Mouse (Mus musculus): ENCODE results near the gene Lsg1.

The Lsg1 gene

DNA sequence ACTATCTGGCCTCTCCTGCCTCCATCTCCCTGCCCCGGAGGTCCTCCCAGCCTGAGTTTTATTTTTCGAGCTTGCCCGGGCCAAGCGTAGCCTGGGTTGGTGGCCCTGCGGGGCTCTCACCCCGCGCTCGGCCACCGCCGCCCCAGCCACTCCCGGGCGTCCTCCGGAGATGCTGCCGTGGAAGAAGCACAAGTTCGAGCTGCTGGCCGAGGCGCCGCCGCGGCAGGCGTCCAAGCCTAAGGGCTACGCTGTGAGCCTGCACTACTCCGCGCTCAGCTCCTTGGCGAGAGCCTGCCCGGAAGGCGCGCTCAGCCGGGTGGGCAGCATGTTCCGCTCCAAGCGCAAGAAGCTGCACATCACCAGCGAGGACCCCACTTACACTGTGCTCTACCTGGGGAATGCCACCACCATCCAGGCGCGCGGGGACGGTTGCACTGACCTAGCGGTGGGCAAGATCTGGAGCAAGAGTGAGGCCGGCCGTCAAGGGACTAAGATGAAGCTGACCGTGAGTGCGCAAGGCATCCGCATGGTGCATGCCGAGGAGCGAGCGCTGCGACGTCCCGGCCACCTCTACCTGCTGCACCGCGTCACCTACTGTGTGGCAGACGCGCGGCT, 13.1 kb upstream of the Lsg1 start:
- peak; percentile 84 for DNase-seq

DNA sequence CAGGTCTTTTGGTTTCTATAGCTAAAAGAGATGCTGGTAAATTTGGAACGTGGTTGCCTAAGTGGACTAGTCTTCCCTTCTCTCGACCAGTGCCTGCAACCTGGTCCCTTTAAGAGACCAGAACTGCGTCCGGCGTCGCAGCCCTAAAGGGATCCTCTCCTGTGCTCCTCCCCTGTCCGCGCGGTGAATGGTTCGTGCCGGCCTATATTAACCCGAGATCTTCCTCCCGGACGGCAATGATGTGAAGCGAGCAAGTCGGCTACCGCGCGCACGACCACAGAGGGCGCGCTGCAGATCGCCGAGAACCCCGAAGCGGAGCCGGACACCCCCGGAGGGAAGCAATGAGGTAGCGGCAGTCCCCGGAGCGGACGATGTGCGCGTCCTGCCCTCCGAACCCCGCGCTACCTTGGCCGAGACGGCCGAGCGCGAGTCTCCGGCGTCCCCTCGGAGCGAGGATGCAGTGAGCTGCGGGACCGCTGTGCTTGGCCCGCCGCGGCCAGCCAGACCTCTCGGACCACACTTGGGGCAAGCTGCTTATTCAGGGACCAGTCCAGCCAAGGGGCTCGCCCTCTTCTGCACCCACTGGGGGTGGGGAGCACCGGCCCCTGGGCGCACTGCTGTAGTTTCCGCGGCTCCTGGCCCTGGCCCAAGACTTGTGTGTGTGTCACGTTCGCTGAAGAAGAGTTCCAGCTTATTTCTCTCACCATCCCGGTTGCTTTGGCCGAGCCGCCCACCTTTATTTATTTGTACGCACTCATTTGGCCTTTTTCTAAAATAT, 12.3 kb upstream of the Lsg1 start, which contains the start of gene Fam43a:
TSS of gene Fam43a (plus strand) at position 233 of the 778 bp plus-strand sequence.
- DNase-seq: peak; percentile 95 to 96

DNA sequence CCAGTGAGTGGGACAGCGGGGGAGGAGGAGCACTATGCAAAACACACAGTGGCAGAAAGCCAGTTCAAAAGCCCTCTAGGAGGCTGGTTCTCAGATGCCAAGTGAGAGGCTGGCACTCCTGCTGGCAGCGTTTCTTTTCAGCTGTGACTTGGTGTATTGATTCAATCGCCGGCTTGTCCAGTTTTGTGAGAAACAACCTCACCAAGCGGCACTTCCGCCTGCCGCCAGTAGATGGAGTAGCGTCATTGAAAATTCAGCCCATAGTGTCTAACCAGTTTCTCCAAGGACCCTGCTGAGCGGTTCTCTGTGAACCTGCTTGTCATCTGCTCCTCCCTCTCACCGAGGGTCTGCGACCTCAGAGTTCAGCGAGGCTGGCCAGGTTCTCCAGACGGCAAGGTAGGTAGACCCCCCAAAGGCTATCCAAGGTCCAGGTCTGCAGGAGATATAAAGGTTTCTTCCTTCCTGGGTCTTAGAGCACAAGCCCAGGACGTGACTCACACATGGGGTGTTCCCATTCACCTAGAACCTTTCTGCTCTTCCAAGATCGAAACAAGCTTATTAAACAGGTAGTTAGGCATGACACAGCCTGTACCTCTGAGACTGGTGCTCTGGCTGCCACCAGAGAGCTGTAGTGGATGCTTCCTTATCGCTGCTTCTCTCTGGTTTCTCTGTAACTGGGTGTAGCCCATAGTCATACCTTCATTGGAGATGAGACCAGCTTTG, 9.7 kb upstream of the Lsg1 start:
- peak; percentile 95 to 97 for DNase-seq

DNA sequence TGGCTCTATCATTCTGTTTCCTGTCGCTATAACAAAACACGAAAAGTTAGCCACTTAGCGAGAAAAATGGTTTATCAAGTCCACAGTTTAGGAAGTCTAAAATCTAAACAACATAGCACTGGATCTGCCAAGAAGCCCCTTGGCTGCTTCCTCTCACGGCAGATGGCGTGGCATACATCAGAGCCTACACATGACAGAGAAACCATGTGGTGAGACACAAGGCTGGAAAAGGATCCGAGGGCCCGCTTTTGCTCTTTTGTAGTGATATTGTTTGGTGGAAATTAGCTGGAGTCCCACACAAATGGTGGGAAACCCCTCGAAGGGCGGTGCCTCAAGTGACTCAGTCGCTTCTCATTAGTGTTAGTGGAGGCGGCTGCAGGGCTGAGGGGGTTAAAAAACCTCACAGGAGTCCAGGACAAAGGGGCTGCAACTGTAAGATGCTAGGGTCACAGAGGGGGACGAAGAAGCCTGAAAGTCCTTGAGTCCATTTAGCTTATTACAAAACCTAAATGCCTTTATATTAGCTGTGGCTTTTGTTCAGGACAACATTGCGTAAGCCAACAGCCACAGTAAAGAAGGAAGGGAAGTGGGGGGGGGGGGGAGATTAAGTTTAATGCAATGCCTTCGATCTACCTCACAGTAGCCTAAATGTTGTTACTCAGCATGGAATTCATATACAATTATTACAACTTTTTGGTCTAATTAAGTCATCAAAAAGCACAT, 8.6 kb upstream of the Lsg1 start:
- DNase-seq: peak; percentile 29 to 44

DNA sequence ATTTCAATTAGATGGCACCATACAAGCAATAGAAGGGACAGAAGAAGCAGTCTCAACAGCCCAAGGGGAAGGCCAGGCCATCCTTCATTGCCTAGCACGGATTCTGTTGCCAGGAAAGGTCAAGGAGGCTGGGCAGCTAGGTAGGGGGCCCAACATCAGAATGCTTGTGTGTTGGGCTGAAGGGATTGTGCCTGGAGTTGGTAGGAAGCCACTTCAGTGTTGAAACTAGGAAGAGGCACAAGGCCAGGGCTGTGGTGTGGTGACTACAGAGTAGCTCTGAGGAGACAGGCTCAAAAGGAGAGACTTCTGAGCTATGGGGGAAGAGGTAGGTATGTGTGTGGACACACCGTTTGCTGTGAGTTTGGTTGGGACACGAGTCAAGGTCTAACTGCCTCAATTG, 8.0 kb upstream of the Lsg1 start:
- no peak for DNase-seq

DNA sequence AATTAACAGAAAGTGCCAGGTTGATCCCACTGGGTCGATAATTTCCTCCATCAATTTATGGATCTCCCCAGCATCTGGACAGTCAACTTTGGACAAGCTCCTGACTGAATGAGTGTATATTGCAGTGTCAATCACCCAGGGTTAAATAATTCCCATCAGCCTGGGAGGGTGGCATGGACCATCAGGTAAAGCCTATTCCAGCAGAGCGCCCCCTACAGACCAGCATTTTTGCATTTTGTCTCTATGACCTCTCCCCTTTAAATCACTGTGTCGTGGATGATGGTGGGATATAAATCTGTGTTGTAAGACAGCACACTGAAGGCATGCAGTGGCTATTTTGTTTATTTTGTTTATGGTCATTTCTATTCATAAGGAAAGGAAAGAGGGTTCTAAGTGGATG, 4.6 kb upstream of the Lsg1 start:
- DNase-seq: no peak

DNA sequence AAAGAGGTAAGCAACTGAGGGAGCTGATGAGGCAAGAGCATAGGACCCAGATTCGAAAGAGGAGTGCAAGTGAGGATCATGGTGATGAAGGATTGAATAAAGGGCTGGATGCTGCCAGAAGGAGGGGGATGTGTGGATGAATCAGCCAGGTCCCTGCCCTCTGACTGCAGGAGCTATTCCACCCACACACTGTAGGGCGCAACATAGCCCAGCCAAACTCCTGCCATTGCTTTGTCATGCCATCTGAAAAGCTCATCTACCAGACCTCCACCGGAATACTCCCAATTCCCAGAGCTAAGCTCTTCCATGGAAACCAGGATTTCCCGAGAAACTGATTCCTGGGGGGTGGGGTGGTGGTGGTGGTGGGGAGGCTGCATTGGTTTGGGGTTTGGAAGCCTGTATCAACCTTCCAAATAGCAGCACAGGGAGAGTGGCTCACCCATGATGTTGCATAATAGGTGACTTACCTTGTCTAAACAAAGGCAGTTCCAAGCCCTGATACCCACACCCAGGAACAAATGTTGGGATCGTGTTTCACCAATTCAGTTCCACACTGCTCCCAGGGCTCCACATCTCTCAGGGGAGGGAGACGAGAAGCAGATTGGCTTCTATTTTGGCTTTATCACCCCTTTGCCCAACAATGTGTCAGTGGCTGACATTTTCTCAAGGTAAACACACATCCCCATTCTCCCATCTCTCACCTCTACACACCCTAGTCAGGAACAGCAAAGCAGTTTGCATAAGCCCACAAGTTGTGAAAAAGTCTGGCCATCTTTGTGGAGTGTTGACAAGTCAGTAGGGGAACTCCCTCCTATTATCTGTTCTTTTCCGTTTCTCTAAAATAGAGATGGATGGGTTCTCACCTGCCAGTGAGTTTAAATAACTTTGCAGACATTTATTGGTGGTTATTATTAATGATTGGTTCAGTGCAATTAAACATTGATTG, 3.1 kb upstream of the Lsg1 start:
- no peak for DNase-seq

DNA sequence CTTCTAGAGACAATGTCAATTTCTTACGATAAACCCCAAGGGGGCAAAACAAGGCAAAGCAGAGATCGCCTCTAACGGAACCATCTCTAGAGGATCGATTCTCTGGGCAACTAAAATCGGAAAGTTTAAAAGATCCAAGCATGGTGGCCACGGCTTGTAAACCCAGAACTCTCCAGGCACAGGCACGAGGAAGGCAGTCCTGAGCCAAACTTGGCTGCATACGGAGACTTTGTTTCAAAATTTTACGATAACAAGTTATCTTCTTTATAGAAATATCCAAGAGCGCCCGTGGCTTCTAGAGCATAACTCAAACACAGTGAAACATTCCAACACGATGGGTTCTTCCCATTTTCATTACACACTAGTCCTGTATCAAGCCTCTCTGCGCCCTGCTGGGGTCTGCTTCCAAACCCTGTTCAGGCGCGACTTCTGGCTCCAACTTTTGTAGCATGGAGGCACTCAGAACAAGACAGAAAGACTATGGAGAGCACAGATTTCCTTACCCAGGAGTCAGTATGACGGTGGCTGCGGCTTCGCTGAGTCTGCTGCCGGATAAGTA, 378 bp downstream of the Lsg1 start:
- no peak for DNase-seq

DNA sequence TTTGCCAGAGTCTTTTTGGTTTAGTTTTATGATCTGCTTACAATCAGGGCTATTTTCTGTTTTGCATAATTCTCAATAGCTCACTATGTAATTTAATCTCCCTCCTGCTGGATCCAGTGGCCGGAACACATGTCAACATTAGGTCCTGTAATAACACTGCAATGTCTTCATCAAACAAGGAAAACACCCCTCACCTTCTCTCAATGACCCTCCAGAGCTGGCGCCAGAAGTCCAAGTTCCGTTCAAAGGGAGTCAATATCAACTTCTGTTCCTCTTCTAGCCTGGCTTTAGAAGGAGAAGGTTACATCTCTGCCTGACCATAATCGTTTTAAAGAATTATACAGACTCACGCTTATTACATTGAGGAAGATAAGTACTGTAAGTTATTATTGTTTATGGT, 6.6 kb downstream of the Lsg1 start:
- DNase-seq: no peak

DNA sequence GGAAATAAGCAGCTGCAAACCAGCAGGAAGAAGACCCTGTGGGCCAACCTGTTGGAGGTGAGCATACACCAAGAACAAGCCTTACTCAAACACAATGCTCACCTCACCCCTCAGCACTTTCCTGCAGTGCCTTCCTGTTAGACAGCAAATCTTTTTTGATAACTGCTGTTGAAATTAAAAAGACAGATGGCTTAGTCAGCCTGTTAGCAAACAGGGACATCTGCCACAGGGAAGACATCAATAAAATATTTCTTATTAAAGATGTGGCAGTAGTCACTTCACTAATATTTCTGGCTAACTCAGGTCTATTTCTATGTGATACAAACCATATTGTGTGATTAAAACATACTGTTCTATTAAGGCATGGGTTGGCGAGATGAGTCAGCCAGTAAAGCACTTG, 11.0 kb downstream of the Lsg1 start:
- no peak for DNase-seq

DNA sequence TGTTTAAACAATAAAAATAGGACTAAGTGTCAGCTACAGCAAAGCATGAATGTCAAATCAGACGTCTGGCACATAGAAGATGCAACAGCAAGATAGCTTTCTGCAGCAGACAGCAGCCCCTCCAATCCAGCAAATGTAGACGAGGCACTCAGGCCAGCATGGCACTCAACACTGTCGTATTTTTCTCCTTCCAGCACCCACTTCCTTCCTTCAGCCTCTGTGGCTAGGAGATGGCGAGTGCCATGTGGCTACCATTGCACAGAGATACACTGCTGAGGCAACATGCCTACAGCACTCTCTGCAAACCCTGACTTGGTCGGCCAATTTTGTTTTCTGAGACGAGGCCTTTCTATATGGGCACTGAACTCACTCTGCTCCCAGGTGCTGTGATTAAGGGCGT, 11.6 kb downstream of the Lsg1 start:
- DNase-seq: no peak

DNA sequence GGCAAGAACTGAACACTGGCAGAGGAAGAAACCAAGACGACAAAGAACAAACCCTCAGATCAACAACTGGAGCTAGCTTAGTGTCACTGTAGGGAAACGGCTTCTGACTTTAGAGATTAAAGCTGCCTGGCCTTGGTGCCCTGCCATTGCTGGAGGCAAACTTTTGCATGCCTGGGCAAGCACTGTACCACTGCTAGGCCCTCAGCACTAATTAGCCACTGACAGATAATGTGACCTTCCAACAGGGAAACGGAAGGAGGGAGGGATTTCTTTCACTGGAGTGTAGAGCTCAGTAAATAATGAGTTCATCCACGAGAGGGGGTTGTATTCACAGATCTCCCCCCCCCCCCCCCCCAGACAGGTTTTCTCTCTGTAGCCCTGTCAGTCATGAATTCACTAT, 15.2 kb downstream of the Lsg1 start:
- DNase-seq: no peak

DNA sequence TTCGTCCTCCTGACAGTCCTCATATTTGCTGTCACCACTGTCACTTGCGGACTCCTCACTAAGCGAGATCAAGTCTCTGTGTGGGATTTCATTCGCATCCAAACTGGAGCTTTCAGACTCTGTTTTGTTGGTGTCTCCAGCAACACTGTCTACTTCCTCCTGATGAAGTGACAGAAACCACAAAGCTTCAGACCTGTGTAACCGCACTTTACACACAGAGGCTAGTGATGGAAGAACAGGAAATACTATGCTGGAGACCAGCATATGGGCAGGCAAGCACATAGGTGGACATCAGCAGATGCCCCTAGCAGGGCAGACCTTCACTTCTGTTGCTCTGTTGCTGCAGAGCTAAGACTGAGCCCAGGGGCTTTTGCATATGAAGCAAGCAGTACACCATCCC, 16.0 kb downstream of the Lsg1 start:
- no peak for DNase-seq

DNA sequence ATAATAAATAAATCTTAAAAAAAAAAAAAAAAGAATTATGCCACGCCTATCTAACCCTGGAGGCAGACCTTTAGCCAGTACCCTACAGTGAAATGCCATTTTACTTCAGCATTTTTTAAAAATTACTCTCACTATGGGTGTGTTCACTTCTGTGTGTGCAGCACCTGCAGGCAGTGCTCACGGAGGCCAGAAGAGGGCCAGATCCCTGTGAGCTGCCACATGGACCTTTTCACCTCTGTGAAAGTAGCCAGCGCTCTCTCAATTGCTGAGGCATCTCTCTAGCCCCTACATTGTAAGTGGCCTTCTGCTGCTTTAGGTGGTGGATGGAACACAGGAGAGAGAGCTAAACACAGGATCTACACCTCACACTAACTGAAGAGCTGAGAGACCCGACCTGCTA, 17.2 kb downstream of the Lsg1 start:
- no peak for DNase-seq

DNA sequence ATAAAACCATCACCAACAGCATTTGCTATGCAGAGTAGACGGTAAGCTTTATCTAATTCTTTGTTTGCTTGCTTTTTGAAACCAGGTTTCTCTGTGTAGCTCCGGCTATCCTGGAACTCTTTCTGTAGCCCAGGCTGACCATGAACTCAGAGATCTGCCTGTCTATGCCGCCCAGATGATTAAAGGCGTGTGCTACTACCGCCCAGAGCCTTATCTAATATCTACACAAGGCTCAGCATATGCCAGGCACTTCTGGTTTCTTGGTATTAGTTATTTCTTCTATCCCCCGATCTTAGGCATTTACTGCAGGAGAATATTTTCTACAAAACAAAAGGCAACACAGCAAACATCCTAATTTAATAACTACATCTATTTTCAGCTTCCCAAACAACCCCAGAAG, 21.8 kb downstream of the Lsg1 start:
- no peak for DNase-seq

DNA sequence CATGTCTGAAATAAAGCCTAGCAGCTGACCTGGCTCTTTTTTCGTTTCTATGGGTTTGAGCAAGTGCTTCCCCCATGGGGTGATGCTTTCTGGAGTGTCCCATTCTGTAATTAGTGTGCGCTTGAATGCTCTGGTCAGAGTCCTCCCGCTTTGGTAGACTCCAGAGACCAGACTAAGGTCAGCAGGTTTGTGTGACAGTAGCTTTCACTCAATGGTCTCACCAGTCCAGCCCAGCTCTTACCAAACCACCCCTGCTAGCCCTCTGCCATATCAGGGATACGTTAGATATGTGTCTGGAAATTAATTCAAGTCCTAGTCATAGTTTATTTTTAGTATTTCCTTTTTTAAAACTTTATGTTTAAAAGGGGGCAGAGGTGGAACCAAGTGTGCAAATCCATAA, 26.8 kb downstream of the Lsg1 start:
- DNase-seq: no peak

DNA sequence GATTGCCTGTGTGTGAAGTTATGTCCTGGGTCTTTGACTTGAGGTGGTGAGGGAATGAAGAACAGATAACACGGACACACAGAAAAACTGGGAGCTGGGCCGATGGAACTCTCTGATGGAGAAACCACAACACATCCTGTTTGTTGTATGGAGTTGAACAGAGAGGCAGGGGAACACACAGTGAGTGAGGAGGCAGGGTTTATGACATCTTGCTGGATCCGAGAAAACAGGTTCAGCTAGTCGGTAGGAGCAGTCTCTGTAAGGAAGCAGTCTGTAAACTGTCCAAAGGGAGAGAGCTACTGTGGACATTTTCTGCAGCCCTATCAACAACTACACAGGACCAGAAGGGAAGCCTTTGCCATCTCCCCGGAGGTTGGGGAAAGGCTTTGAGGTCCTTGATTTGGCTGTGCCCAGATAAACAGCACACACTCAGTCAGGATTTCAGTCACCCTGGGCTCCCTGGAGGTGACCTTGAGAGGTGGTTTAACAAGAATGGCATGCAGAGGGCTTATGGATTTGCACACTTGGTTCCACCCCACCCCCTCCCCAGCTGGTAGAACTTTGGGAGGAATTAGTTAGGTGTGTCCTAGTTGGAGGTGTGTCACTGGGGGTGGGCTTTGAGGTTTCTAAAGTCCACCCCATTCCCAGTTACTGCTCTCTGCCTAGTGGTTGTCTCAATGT, 27.9 kb downstream of the Lsg1 start:
- DNase-seq: no peak

DNA sequence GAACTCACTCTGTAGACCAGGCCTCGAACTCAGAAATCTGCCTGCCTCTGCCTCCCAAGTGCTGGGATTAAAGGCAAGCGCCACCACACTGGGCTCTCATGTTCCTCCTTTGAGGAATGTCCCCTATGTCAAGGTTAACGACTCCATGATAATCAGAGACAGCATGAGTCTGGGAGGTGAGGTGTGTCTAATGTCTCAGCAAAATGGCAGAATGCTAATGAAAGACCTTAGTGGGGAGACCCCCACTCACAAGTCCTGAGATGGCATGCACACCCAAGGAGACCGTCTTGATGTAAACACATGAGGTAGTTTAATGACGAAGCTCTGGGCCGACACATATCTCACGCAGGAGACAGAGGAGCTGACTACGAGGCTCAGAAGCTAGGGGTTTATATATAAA, 33.3 kb downstream of the Lsg1 start:
- no peak for DNase-seq

DNA sequence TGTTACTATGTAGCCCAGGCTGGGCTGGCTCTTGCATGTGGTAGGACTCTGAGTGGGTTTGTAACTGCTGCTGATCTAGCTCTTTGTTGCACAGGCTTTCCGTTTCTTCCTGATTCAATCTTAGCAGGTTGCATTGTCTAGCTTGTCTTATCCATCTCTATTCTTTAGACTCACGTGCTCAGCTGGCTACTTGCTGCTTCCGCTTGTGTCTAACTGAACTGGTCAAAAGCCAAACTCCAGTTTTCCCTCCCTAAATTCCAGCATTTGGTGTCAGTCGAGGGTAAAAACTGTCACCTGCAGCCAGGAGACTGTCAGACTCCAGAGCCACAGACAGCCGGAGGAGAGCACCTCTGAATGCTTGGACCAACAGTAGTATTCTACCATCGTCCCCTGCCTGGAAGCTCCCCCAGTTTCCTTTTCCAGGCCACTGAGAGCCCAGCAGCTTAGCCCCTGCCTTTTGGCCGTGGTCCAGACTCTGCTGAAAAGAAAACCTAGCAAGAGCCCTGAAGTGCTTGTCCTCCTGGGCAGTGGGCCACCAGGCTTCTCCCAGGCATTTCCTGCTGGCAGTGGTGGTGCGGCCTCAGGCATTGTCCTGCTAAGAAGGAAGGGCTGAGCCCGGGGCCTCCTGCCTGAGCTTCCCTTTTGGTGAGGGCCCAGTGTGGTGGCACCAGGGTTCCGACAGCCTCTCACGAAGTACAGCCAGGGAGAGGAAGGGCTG, 34.6 kb downstream of the Lsg1 start:
- DNase-seq: peak; percentile 36 to 65

DNA sequence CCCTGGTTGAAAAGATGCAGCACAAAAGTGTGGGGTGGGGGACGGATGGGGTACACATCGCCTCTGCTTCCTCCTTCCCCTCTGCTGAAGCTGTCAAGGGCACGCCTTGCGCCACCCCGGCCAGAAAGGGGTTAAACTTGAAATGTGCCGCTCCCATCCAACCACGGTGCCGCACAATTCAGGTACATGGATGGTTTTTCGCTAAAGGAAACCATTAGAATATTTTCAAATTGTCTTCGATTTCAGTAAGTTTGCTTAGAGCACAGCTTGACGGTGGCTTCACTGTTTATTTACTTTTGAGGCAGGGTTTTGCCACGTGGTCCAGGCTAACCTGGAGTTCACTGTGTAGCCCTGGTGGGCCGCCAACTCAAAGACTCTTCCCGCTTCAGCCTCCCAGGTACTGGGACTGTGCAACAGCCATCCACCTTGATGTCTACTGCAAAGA, 36.6 kb downstream of the Lsg1 start, which contains the start of gene Tmem44:
TSS of gene Tmem44 (minus strand) at position 95 of the 445 bp plus-strand sequence.
- DNase-seq: no peak

Data from cerebellum, postnatal 25 days (tissue).